Mouse (Mus musculus): ENCODE measurements around the gene Sema5b.

Sema5b gene

DNA sequence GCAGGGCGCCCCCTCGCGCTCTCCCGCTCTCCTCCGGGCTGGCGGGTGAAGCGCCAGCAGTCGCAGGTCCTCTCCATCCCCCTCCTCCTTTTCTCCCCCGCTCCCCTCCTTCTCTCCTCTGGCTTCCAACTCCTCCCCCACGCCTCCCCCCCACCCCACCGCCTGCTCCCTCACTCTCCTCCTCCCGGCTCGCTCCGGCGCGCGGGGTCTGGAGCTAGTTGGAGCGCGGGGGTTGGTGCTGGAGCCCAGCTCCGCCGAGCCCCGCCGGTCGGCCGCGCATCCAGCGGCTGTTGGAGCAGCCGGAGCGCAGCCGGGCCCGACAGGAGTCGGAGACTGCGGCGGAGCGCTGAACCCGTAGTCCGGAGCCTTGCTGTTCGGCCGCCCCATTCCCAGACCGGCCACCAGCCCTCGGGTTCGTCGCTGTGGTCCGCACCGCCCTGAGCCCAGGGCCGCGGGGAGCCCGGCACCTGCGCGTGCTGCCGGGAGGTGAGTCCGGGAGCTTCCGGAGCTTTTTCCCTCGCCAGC lies at the start of gene Sema5b:
TSS of gene Sema5b (plus strand) at position 29 of the 525 bp plus-strand sequence.
- in situ Hi-C loops (cut with MboI, MseI), result loop anchor here (5.0 kb wide), 1 partner anchor 61 kb away; no protein-coding TSS in a partner anchor

DNA sequence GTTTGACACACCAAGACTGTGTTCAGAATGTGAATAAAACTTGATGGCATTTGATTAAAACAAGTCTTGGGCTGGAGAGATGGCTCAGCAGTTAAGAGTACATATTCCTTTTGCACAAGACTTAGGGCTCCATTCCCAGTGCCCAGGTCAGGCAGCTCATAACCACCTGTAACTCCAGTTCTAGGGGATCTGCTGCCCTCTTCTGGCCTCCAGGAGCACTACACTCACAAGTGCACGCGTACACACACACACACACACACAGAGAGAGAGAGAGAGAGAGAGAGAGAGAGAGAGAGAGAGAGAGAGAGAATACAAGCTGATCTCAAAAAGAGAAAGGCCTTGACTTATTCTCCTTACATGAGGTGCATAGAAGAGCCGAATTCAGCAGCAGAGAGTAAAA lies 40.6 kb upstream of the Sema5b start:
- in situ Hi-C loops (cut with MboI, MseI), result no loop called here

DNA sequence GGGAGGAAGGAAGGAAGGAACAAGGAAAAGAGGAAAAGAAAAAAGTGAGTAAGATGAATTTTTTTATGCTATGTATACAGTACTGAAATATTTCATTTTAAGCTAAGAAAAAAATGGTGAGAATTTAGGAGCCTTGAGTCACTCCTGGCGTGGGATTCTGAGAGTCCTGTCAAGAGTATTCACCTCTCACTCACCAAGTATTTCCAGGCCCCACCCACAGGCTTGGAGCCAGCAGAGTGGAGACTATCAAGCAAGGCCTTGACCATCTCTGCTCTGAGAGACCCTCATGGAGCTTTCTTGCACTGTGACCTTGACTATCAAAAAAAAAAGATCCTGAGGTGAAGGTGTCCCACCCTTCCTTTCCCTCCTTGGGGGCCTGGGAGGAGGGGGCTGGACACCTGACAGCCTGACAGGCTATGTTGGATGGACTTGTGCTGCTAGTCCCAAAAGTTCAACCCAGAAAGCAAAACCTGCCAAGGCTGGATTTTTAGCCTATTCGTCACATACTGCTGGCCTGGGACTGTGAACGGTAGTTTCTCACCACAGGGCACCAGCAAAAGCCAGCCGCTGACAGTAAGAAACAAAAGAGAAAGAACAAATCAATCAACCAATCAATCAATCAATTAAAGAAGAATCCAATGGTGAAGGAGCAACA lies 39.7 kb upstream of the Sema5b start:
- in situ Hi-C loops (cut with MboI, MseI), result no loop called here

DNA sequence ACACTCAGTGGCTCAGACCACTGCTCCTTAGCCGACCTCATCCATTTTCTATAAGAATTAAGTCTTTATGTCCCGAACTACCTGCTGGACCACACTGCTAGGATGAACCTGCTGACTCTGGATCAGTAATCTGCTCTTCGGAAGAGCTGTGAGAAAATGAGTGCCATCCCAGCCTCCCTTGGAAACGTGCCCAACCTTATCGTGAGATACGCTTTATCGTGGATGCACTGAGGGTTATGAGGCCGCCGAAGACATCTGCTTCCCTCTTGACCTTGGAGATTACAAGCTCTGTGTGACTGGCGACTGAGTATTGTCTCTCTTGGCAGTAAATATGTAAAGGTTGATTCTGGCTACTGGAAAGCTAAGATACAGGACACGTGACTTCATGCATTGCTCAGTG lies 38.5 kb upstream of the Sema5b start:
- in situ Hi-C loops (cut with MboI, MseI), result no loop called here

DNA sequence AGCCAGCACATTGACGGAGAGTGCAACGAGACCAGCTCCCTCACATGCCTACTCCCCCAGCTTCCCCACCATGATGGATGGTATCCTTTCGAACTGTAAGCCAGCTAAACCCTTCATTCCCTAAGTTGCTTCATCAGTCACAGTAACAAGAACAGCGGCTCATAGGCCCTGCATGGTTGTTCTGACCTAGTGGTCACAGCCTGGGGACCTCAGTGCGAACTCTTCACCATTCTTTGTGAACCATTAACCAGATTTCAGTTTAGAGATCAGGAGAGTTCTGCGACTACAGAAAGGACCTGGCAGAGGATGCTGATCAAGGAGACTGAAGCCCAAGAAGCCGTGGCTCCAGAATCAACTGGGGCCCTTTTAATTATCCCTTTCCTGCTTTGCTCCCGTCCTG lies 36.7 kb upstream of the Sema5b start:
- in situ Hi-C loops (cut with MboI, MseI), result no loop called here

DNA sequence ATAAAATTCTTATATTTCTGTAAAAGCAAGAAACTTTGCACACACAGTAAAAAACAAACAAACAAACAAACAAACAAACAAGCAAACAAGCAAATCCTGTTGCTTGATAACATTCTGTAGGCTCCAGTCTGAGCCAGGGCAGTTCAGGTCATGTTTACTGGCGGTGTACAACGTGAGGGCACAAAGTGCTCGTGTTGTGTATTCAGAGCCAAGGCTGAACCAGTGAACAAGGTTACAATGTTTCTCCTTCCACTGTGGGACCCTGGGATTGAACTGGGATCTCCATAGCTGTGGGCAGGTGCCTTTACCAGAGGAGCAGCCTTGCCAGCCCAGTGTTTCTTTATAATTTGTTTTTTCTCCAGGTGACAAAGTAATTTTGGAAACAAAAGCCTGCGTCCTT lies 35.2 kb upstream of the Sema5b start:
- in situ Hi-C loops (cut with MboI, MseI), result no loop called here

DNA sequence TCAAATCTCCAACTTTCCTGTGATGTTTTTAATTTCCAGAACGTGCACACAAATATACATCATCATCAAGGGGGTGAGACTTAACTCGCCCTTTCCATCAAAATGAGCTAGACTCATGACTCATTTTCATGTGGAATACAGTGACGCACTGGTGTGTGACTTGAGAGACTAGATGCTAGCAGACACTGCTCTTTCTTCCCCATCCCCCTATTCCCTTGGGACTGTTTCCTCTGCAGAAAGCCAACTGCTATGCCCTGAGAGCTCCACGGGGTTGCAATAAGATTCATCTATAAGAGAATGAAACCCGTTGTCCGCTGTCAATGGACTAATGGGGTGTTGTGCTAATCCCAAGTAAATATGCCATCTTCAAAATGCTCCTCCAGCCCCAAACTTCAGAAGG lies 32.4 kb upstream of the Sema5b start:
- in situ Hi-C loops (cut with MboI, MseI), result no loop called here

DNA sequence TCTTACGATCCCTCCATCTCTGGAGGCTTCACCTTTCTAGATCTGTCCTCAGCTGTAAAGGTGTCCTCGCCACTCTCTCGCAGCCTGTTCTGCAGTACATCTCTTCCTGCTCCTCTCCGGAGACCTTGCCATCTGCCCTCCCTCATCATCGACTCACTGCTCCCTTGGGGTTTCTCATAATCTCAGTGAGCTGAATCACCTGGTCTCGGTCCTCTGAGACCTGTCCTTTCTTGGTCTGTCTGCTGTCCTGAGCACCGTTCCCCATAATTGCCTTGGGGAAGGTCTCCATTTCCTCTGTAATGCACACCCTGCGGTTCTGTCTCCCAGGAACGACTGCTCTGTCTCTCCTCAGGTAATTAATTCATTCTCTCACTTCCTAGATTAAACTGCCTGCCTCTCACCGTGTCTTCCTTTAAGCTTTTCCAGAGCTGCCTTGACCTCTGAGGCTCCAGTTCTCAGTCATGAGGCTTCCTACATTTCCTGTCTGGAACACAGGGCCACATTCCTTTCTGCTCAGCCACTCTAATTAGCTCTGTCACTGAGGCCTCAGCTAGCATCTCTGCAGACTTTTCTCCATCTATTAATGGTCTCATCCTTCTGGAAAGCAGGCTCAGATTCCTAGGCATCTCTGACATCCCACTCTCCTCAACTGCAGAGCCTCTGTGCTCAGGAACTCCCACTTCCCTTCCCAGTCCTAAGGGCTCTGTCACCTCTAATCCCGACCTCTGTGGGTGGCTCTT lies 31.4 kb upstream of the Sema5b start:
- in situ Hi-C loops (cut with MboI, MseI), result no loop called here

DNA sequence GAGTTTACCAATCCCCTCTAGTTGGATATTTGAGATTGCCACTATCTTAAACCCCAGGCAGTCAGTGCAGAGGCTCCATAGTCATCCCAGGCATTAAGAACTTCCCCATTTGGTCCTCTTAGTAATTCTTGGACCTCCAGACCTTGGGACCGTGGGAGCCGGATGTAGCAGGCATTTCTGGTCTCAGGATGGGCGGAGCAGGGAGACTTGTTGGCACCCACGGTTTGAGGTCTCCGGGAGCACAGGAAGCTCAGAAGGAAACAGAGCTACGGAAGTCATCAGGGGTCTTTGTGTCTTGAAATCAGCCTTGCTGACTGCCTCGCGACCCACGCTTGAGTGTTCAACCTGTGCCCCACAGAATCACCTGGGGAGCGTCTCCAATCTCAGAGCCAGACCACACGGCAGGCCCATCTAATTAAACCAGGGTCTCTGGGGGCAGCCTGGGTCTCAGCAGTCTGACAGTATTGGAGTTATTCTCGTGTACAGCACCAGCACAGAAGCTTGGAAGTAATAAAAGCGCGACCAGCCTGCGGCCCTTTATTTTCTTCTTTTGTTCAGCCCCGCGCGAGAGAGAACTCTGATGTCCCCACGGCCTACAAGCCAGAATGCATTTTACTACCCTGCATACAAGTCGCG lies 24.9 kb upstream of the Sema5b start:
- in situ Hi-C loops (cut with MboI, MseI), result no loop called here

DNA sequence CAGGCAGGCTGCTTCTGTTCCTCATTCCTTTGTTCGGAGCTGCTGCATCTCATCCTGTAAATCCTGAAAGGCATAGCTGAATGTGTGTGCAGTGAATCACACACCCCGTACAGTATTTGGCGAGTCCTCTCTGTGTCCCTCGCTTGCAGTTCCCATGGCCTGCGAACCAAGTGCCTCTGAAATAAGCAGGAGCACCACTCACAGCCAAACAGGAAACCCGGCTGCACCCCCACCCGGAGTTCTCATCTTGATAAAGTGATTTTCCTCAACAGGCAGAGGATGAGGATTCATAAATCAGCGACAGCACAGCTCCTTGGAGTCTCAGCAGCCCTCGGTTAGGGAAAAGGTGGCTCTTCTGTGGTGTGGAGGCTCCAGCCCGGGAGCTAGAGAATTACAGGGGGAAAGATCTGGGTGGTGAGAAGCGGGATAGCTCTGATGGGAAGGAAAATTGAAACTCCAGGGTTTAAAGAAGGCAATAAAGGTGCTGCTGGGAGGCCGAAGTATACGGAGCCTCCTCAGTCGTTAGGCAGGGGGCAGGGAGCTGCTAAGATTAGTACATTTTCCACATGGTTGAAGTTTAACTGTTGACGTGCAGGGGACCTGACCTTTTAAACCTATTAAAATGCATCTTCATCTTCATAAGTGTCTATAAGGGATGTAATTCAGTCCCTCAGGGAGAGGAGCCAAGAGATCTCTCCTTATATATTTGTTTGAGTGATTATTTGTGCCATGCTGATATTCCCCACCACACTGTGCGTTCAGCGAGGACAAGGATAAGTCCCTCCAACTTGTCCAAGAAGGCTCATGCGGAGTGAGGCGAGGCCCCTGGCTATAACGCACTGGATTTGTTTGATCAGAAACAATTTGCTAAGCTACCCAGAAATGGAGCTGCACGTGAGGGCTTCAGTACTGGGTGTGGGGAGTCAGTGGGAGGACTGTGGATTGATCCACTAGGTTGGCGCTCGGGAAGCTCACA lies 22.7 kb upstream of the Sema5b start:
- in situ Hi-C loops (cut with MboI, MseI), result no loop called here

DNA sequence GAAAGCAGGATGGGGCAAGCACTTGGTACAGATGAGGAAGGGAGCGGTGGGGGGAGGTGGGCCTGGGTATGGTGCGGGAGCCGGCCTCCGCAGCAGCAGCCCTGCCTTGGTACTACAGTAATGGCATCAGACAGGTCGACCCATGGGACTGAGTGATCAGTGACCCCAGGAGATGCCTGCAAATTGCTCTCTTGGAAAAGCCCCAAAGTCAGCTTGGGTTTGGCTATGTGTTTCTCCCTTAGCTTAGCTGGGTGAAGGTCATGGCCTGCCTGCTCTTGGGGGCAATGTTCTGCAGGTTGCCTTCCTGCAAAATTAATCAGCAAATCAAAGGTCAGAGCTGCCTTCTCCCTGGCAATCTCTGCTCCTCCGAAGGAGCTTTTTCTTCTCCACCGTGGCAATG lies 21.7 kb upstream of the Sema5b start:
- in situ Hi-C loops (cut with MboI, MseI), result no loop called here

DNA sequence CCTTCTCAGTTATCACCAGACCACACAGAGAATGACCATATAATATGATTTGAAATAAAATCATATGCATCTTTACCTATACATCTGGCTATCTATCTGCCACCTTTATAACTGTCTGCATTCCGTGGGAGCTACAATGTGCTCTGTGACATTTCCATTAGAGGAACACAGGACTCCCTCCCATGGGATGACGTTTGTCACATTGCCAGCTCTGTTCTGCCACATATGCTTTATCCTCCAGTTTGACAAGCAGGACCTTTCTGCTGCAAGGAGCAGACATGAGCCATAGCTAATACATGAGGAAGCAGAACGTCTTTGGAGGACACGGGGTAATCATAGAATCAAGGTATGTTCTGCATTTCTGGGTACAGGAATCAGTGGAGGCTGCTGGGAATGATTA lies 16.7 kb upstream of the Sema5b start:
- in situ Hi-C loops (cut with MboI, MseI), result no loop called here

DNA sequence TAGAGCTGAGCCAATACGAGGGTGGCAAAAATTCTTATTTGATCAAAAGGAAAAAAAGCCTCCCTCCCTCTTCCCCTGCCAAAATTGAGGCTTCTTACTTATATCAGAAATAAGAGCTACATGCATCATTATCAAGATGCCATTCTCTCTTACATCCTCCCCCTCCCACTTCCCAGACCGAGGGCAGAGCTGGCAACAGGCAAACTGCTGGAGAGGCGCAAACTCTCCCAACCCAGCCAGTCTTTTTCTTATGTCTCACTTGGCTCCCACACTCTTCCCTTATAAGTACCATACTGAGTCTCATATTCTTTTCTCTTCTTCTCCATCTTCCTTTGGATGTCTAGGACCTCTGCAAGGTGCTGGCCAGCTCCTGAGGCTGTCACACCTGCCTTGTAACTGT lies 6.3 kb upstream of the Sema5b start:
- in situ Hi-C loops (cut with MboI, MseI), result loop anchor here (5.0 kb wide), 1 partner anchor 98 kb away; no protein-coding TSS in a partner anchor

DNA sequence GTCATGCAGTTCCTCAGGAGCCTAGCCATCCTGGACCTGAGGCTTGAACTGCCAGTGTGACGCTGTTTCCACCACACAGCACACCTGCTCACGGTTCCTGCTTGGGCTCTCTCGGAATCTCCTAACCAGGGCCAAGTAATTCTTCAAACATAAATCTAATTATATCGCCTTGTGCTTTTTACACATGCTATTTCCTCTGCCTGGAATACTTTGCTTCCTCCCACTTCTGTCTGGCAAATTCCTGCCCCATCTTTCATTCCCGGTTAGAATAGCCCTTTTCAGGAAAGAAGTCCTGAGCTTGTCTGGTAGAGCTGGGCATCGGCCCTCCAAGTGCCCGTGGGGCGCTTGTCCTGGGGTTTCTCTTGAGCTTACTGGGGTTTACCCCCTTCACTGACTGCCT lies 3.3 kb upstream of the Sema5b start:
- in situ Hi-C loops (cut with MboI, MseI), result no loop called here

DNA sequence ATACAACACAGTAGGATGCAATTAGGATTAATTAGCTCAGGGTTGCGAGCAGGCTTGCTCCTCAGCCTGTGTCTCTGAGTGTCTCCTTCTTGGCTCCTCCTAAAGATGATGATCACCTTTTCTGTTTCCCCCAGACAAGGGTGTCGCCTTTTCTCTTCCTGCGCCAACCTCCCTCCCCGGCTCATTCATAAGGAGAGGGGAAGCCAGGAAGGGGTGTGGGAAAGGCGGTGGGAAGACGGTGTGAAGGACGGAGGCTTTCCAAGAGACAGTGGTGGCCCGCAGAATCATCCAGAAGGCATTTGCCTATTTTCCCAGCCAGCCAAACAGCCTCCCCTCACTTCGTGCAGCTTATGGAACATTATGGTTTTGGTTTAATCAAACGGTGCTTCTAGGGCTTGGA lies 1.9 kb upstream of the Sema5b start:
- in situ Hi-C loops (cut with MboI, MseI), result no loop called here

DNA sequence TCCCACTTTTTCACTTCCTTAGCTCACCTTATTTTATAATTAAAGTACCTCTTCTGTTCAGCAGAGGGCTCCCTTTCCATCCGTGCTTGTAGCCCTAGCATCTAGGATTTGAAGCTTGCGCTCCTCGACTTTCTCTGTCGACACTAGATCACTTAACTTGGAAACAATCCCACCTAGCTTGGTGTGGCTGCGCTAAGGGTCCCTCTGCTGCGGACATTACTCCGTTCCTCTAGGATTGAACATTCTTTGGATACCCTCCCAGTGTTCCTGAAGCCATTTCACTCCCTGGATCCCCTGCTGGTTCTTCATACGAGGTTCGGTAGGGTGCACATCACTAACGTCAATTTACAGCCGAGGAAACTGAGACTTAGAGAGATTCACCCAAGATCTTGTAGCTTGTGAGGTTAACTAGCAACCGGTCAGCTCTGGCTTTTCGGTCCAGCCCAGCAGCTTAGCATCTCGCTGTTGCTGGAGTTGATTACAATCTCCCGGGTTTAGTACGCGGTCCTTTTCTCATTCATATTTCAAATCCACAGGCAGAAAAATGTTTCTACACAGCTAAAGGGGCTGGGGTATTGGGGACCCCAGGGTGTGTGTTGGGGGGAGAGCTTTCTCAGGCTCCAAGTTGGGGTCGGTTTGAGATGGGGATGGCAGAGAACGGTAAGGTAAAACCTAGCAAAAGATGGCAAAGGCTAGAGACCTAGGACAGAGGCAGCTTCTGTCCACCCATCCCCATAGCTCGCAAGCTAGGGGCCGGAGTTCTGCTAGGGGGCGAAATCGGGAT lies 420 bp upstream of the Sema5b start:
- in situ Hi-C loops (cut with MboI, MseI), result loop anchor here (5.0 kb wide), 1 partner anchor 62 kb away; no protein-coding TSS in a partner anchor

DNA sequence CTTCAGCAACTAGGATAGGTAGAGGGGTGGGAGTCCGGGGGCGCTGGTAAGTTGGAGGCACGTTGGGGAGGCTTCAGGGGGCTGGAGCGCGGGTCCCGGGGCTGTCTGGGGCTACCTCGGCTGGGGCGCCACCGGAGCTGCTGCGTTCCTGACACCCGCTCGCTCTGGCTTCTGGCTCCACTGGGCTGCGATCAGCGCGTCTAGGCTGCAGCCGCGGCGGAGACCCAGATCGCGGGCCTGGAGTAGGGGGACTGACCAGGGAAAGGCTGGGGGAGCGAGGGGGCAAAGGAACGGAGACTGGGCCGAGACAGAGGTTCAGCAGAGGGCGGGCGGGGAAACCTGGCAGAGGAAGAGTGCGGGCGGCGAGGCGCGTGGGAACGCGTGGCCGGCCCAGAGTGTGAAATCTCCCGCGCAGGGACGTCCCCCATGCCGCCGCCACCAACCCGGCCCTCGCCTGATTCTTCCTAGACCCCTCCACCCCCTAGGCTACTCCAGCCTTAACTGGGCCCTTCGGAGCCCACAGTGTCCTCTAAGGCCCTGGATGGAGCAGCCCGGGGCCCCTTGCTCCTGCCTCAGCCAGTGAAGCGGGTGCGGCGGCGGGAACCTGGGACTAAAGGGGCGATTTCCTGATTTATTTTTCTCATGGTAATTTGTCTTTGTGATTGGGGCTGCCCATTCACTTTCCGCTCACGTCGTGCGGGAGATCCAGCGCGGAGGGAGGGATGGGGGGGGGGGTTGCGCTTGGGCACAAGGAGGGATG lies 896 bp downstream of the Sema5b start:
- in situ Hi-C loops (cut with MboI, MseI), result loop anchor here (5.0 kb wide), 1 partner anchor 60 kb away; no protein-coding TSS in a partner anchor

DNA sequence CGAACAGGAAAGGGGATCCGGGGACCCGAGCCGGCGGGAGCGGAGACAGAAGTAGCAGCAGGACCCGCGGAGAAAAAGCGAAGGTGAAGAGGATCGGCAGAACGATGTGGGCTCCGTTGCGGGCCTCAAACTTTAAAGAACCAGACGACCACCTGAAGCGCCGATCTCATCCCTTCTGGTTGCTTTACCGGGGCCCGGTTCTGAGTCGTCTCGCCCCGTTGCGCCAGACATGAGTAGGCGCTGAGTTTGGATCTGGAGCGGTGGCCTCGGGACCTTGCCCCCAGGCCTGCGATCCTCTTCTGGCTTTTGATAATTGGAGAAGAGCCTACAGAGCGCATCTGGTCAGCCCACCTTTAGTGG lies 1.5 kb downstream of the Sema5b start:
- in situ Hi-C loops (cut with MboI, MseI), result loop anchor here (5.0 kb wide), 1 partner anchor 60 kb away; no protein-coding TSS in a partner anchor

DNA sequence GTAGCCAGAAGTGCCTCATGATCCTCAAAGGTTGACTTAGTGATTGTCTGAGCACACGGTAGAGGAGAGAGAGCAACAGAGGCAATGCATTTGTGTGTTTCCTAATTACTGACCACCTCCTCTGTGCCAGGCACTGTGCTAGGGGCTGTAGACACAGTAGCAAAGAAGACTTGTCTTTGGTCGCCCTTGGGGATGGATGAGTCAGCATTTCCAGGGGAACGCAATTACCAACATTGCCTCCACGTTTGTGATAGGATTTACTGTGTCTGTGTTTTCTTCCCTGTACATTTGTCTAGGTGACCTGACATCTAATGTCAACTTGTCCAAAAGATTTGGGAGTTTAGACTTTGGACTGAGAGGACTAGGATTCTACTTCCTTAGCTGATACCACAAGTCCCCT lies 4.8 kb downstream of the Sema5b start:
- in situ Hi-C loops (cut with MboI, MseI), result no loop called here

DNA sequence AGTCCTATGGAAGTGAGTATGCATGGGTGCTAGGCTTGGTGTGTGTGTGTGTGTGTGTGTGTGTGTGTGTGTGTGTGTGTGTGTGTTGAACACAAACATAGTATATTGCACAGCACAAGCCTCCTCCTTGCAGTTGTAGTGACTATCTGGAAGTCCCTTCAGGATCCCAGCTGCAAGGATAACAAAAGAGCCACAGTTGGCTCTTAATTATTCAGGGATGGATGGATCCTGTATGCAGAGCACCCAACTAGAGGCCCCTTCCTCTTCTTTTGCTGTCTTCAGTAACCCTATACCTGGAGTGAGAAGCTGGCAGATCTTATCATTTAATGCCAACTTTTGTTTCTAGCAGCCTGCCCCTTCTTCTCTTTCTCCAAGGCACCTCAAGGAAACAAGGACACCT lies 7.0 kb downstream of the Sema5b start:
- in situ Hi-C loops (cut with MboI, MseI), result no loop called here

Data from regulatory T cell (primary cell).